Mouse (Mus musculus) kidney, adult 2 months (tissue): ENCODE measurements around the gene Cox7a2.

Experiments
- CTCF ChIP-seq: fragments of 200-500 bp; conservative IDR thresholded peaks from 2 replicates; pipeline ENCODE4 v1.5.1; 2011; ENCODE audit warnings: low read depth, mild to moderate bottlenecking, control low read depth, low read length, moderate library complexity, mixed read lengths; ENCODE audit not compliant: insufficient read depth, insufficient read length
- POLR2A ChIP-seq: fragments of 200-500 bp; IDR thresholded peaks from one replicate; pipeline ENCODE4 v1.6.1; 2011; ENCODE audit warnings: low read depth, low read length, control low read depth

GRCm38 (mm10) chr9:79721056-79721455 is 38.6 kb downstream of the Cox7a2 start:
- TF ChIP-seq CTCF (peak; percentile 64), POLR2A (no peak)
